Mouse (Mus musculus): ENCODE measurements around the gene Tmem209.

Gene Tmem209

DNA sequence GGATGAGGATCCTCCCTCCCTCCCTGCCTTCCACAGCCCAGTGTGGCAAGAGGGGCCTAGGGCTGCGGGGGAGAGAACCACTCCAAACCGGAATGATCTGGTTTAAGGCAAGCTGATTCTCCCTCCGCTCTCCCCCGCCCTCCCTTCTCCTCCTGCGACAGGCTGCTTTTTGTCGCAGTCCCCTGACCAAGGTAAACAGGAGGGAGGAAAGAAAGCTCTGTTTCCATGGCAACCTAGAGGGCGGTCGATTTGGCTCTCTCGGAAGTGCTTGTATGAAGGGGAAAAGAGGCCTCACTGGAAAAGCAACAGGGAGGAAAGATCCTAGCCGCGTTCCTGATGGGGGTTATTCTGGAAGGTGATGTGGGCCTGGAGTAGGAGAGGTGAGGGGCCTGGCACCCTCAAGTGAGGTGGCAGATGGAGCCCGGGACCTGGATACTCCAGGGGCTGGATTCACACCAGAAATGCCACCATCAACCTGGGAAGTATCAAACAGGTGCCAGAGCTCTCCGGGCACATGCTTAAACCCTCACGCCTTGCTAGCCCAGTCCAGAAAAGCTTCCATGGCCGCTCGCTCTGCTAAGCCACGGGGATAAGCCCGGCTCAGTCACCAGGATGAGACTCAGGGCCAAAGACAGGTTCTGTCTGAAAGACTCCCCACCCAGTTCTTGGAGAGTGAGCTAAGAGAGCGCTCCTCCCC is 48.7 kb downstream of the Tmem209 start:
- DNase-seq = peak; percentile 77

DNA sequence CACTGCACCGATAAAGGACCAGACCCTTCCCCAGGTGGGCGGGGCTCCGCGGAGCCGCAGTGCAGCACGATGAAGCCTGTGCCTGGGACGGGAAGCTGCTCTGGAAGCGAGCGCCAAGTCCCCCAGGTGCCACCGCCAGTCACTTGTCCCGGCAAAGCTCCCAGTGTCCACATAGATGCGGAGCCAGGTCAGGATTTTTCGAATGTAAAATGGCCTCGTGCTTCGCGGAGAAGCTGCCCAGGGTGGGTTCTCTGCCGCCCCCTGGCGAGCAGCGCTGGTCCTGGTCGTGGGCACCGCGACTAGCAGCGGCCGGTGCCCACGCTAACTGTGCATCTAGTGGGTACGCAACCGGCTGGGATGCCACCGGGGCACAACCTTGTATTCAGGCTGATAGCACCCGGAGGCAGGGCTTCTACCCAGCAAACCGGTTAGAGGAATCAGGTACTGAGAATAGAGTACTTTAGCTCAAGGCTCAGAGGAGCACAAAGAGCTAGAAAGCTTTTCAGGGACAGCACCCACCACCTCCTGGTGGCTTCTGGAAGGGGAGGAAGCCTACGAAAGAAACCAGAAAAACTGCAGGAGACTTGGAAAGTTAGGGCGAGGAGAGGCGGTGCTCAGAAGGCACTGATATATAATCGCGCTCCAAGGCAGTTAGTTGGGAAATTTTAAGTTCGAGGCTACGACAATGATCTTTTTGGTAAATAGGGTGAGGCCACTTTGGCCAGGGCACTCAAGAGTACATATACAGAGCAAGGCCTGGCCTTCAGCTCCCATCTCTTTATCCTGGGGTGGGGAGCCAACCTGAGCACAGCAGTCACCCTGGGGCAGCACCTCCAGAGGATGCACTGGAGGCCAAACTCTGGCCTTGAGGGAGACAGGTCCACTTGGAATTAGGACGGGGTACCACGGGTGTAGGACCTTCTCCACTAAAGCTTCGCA is 49.5 kb downstream of the Tmem209 start:
- peak; percentile 90 for DNase-seq

DNA sequence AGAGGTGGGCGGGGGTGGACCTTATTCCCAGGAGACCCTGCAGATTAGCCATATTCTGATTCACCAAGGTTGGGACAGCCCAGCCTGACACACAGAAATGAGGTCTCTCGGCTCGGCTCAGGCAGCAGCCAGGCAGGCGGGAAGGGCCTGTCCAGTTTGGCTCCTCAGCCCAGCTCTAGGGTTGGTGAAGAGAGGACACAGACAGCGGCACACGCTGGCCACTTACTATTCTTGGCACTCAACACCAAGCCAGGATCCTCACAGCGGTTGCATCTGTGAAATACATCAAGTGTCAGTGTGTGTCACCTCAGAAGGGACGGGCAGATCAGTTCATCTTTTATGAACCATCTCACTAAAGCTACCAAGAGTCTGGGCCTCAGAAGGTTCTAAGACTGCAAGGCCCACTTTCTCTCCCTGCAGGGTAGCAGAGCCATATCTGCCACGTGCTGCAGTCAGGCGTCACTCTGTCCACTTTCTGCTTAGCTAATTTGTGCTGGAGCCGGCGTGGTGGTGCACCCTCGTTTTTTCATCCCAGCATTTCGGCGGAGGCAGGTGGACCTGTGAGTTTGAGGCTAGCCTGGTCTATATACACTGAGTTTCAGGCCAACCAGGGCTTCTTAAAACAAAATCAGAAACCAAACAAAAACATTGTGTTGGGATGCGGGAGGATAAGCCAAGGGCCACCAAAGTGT is 50.4 kb downstream of the Tmem209 start:
- no peak for DNase-seq

DNA sequence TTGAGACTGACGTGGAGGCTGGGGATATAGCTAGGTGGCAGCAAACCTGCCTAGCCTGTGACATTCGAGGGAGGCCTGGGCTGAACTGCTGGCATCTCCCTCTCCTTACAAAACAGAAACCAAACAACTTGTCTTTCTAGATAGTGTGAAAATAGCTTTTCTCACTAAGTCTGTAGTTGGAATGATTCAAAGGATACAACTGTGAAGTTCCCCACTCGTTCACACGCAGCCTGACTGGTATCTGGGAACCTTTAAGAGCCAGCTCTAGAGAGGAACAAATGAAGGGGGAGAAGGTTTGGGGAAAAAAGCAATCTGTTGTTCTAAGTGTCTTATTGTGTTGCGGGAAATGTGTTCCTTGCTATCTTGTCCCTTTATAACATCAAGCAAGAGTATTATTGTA is 51.0 kb downstream of the Tmem209 start:
- DNase-seq = no peak

DNA sequence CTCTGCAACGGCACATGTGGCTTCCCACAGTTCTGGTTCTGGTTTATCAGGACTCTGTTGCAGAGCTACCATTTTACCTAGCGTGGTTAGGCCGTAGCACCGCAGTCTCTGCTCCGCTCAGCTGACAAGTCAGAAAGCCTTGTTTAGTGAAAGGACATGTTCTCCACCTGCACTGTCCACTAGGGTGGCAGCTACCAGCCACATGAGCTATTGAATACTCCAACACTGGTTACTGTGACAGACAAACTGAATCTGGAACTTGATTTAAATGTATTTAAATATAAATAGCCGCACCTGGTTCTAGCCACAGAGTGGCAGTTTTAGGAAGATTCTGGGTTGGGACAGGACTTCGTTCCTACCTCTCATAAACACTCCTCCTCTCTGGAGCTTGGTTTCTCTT is 52.6 kb downstream of the Tmem209 start:
- no peak for DNase-seq

DNA sequence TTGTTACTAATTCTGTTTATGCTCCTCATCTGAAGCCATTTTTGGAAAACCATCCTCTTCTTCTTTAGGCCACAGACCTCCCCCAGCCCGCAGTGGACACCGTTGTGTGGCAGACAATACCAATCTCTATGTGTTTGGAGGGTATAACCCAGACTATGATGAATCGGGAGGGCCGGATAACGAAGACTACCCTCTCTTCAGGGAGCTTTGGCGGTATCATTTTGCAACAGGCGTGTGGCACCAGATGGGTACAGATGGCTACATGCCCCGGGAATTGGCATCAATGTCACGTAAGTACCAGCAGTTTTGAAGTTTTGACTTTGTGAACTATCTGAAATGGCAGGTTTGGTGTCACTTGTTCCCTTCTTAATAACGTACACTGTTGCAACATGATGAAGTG is 70.0 kb downstream of the Tmem209 start:
- no peak for DNase-seq

DNA sequence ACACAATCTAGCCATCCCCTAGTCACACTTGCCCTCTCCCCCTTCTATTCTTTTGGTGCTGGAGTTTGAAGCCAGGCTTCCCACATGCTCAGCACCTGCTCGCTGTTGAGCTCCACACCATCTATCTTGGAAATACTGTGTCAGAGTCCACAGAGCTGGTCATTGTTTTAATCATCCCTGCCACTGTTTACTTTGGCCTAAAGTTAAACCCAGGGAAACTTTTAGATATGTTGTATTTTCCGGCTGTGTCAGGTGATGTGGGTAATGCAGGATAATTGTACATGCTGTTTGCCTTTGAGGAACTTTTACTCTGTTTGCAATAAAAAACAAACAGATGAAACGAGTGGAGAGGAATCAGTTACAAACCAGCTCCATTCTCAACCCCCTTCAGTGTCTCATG is 72.5 kb downstream of the Tmem209 start:
- no peak for DNase-seq

DNA sequence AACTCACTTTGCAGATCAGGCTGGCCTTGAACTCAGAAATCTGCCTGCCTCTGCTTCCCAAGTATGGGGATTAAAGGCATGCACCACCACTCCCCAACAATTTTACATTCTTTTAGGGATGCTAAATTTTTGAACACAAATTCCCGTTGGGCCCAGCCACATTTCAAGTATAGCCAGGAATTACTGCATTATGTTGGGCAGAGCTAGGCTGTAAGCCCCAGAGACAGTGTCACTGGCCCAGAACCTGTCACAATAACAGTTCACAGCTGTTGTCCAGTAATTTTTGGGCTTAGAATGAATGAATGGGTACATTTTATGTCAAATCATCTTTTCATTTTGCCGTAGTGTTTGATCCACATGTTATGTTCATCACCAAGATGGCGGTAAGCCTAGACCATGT is 73.1 kb downstream of the Tmem209 start:
- DNase-seq = no peak

DNA sequence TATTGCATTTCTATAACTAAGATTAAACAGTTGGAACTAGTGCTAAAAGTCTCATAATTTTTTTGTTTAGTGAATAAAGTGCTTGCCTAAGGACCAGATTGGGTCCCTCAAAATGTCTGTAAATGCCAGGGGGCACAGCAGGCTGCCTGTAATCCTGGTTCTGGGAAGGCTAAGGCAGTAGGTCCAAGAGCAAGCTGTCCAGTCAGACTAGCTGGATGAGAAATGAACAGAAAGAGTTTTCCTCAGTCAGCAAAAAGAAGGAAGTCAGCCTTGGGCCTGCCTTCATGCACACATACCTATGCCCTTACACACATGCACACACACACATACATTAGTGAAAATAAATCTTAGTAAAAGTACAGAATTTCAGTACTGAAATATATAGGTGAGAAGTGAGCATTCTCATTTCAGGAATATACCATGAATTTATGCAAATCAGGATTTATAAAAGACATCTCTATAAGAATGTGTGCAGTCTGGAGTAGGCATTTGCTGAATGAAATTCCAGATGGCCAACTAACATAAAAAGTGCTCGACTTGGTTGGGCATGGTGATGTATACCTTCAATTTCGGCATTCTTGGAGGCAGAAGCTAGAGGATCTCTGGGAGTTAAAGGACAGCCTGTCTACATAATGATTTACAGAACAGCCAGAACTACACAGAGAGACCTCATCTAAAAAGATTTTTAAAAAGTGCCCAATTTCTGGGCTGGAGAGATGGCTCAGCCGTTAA is 77.0 kb downstream of the Tmem209 start:
- no peak for DNase-seq

Data from kidney, postnatal 10 days (tissue).